Mouse (Mus musculus) forebrain, embryonic 13.5 days (tissue): ENCODE data around the gene Tsks. TPM values are rescaled to one million over a fixed set of nuclear protein-coding genes. Genes with fewer than 3 reads are reported as not detected.
A peak's percentile ranks its signal among the peaks of the same experiment; 100 is the strongest.

Experiments
- ATAC-seq: fragments of 200-750 bp; cut with Nextera tagmentation; 2 replicates; pipeline ENCODE4 v1.8.0; 2017
- H3K27ac ChIP-seq: fragments of 300-500 bp; sonication (generic); 2 replicates; pipeline ENCODE4 v1.5.1; 2015; ENCODE audit warnings: inconsistent platforms, mild to moderate bottlenecking, moderate library complexity
- H3K27me3 ChIP-seq: fragments of 300-500 bp; sonication (generic); 2 replicates; pipeline ENCODE4 v1.6.1; 2015; ENCODE audit warnings: mild to moderate bottlenecking, inconsistent platforms
- H3K36me3 ChIP-seq: fragments of 300-500 bp; sonication (generic); 2 replicates; pipeline ENCODE4 v1.6.1; 2015; ENCODE audit warnings: mild to moderate bottlenecking, inconsistent platforms; ENCODE audit not compliant: poor library complexity, severe bottlenecking
- H3K4me1 ChIP-seq: fragments of 300-500 bp; sonication (generic); 2 replicates; pipeline ENCODE4 v1.6.1; 2015; ENCODE audit warnings: inconsistent platforms
- H3K4me2 ChIP-seq: fragments of 300-500 bp; sonication (generic); 2 replicates; pipeline ENCODE4 v1.6.1; 2015; ENCODE audit warnings: inconsistent platforms, mild to moderate bottlenecking, moderate library complexity
- H3K4me3 ChIP-seq: fragments of 300-500 bp; sonication (generic); 2 replicates; pipeline ENCODE4 v1.5.1; 2015; ENCODE audit warnings: mild to moderate bottlenecking, inconsistent platforms
- H3K9ac ChIP-seq: fragments of 300-500 bp; sonication (generic); 2 replicates; pipeline ENCODE4 v1.6.1; 2015; ENCODE audit warnings: mild to moderate bottlenecking, inconsistent platforms
- H3K9me3 ChIP-seq: fragments of 300-500 bp; sonication (generic); replicated peaks from 2 replicates; pipeline ENCODE4 v1.6.1; 2016; ENCODE audit warnings: inconsistent platforms
- WGBS: fragments of 180-500 bp; shearing (Covaris S2); methylation state at CpG from one replicate; pipeline ENCODE4 v1.1.7; 2015; 5-methylcytosine and 5-hydroxymethylcytosine counted together
- polyA plus RNA-seq: library from polyadenylated mRNA; unstranded; fragments of >200 nt; fragmentation: Nextera tagmentation; extraction: Ambion mirVana; gene quantifications from 2 replicates; pipeline ENCODE4 v1.2.1, GENCODE M21; 2015

Gene Tsks
- polyA plus RNA-seq, 1 experiment from 2014 or later: not detected

DNA sequence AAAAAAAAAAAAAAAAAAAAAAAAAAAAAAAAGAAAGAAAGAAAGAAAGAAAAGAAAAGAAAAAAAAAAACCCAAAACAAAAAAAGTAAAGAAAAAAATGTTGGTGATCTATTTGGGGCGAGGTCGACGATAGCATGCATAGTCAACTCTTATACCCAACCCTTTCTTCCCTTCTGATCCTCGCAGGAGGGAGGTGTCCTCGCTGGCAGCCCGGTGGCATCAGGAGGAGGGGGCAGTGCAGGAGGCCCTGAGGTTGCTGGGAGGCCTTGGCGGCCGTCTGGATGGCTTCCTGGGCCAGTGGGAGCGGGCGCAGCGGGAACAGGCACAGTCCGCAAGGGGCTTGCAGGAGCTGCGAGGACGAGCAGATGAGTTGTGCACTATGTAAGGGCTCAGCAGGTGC, 10.6 kb downstream of the Tsks start:
- Histone ChIP-seq H3K9ac (no peak overlapping the region), H3K4me3 (no peak overlapping the region), H3K27ac (no peak overlapping the region; the same call in 1 of the 2 replicates), H3K27me3 (peaks cover 38% of the 10 kb centered on the region), H3K4me2 (no peak overlapping the region), H3K9me3 (no peaks in the 10 kb centered on the region), H3K36me3 (no peaks in the 10 kb centered on the region), H3K4me1 (peaks cover 16% of the 10 kb centered on the region)
- no peak for ATAC-seq
- 56% methylated on average over 14 of the region's 14 CpGs for WGBS

DNA sequence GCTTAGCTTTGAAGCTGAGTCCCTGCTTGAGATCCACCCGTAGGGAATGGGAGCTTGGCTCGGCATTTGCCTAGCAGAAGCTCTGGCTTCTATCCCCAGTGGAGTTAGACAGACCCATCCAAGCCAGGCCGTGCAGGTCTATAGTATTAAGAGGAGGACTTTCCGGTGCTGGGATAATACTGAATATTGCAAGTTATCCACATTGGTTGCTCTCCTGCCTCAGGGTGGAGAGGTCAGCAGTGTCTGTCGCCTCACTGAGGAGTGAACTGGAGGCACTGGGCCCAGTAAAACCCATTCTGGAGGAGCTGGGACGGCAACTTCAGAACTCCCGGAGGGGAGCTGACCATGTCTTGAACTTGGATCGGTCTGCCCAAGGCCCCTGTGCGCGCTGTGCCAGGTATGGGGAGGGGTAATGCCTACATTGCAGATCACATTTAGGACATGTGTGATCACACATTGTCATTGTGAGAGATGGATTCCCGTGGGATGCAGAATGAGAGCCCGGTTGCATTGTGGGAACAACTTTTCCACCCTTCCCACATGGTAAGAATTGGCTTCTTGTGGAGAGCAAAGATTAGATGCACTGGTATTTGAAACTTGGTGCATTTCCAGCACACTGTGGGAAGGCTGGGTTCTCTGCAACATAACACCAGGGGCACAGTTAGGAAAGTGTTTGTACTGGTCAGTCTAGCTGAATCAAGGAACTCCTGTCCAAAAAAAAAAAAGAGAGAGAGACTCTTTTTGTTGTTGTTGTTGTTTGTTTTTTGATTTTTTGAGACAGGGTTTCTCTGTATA, 11.3 kb downstream of the Tsks start:
- Histone ChIP-seq H3K4me3 (no peak overlapping the region), H3K4me2 (no peak overlapping the region), H3K27me3 (peaks cover 35% of the 10 kb centered on the region), H3K4me1 (peaks cover 16% of the 10 kb centered on the region), H3K36me3 (peaks cover 7% of the 10 kb centered on the region), H3K27ac (no peak overlapping the region; the same call in 1 of the 2 replicates), H3K9ac (no peak overlapping the region), H3K9me3 (no peaks in the 10 kb centered on the region)
- 83% methylated on average over 12 of the region's 12 CpGs for WGBS
- ATAC-seq: no peak

DNA sequence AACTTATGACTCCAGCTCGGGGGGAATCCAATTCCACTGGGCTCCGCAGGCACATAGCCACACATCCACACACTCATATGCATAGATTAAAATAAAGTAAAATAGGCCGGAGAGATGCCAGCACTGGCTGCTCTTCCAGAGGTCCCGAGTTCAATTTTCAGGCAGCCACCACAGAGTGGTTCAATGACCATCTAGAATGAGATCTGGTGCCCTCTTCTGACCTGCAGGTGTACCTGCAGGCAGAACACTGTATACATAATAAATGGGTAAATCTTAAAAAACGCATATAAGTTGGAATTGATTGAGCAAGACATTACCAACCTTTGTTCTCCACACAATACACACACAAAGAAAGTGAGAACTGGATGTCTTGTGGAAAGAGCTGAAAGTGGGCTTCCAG, 12.6 kb downstream of the Tsks start:
- no peaks in the 10 kb centered on the region for H3K9me3 ChIP-seq
- H3K4me3 ChIP-seq: no peak overlapping the region
- peaks cover 16% of the 10 kb centered on the region for H3K4me1 ChIP-seq
- peaks cover 19% of the 10 kb centered on the region for H3K36me3 ChIP-seq
- no peak overlapping the region for H3K4me2 ChIP-seq
- H3K27ac ChIP-seq: no peak overlapping the region
- H3K27me3 ChIP-seq: peaks cover 22% of the 10 kb centered on the region
- no peak overlapping the region for H3K9ac ChIP-seq
- WGBS: 52% methylated on average over 5 of the region's 5 CpGs
- ATAC-seq: no peak

DNA sequence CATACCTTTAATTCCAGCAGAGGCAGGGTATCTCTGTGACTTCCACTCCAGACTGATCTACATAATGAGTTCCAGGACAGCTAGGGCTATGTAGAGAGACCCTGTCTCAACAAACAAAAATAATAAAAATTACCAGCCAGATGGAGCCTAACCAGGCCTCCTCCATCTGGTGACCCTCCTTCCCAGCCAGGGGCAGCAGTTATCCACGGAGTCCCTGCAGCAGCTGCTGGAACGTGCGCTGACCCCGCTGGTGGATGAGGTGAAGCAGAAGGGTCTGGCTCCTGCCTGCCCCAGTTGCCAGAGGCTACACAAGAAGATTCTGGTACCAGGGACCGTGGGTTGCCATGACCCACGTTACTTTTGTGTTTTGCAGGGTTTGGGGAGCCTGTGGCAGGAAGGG, 13.3 kb downstream of the Tsks start:
- Histone ChIP-seq H3K27me3 (peaks cover 16% of the 10 kb centered on the region), H3K4me2 (no peak overlapping the region), H3K9me3 (no peaks in the 10 kb centered on the region), H3K9ac (no peak overlapping the region), H3K36me3 (peaks cover 25% of the 10 kb centered on the region), H3K4me1 (peaks cover 16% of the 10 kb centered on the region), H3K4me3 (no peak overlapping the region), H3K27ac (no peak overlapping the region)
- WGBS: 62% methylated on average over 6 of the region's 6 CpGs
- ATAC-seq: no peak

DNA sequence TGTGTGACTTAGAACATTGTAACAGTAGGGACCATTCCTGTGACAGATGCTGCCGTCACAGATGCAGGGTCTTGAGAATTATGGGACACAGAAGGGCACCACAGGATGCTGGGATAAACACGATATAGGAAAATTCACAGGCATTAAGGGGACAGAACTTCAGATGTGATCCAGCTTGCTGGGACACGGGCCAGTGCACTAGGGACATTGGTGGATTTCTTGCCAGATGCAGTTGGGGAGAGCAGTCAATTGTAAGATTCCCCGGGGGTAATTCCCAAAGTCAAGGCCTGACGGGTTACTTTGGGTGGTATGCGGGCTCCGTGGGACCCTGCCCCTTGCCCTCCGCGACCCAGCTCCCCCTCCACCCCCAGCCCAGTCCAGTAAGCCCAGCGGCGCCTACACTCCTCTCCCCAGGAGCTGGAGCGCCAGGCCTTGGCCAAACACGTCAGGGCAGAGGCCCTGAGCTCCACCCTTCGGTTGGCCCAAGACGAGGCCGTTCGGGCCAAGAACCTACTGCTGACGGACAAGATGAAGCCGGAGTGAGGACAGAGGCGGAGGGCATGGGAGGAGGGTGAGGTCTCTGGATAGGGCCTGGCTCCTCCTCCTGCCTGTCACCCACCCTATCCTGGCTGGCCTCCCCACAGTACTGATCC, 14.3 kb downstream of the Tsks start:
- H3K36me3 ChIP-seq: peaks cover 35% of the 10 kb centered on the region
- 82% methylated on average over 20 of the region's 20 CpGs for WGBS
- H3K27me3 ChIP-seq: peaks cover 5% of the 10 kb centered on the region
- no peak for ATAC-seq
- no peaks in the 10 kb centered on the region for H3K9me3 ChIP-seq
- no peak overlapping the region for H3K4me2 ChIP-seq
- H3K27ac ChIP-seq: no peak overlapping the region
- H3K4me3 ChIP-seq: no peak overlapping the region
- H3K4me1 ChIP-seq: peaks cover 8% of the 10 kb centered on the region
- H3K9ac ChIP-seq: peak overlapping the region; percentile 30; the same call in 1 of the 2 replicates

DNA sequence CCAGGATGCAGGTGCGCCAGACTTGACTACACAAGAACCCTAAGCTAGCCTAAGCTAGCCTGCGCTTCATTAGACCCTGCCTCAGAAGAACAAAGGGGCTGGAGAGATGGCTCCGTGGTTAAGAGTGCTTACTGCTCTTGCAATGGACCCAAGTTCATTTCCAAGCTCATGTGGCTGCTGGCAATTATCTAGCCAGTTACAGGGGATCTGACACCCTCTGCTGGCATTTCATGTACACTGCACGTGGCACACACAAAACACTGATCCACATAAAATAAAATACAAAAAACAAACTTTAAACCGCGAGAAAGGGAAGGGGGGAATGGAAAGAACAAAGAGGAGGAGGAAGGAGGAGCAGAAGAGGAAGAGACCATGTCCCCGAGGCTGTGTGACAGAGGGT, 15.2 kb downstream of the Tsks start:
- WGBS: 51% methylated on average over 7 of the region's 7 CpGs
- ATAC-seq: no peak
- no peak overlapping the region for H3K4me3 ChIP-seq

DNA sequence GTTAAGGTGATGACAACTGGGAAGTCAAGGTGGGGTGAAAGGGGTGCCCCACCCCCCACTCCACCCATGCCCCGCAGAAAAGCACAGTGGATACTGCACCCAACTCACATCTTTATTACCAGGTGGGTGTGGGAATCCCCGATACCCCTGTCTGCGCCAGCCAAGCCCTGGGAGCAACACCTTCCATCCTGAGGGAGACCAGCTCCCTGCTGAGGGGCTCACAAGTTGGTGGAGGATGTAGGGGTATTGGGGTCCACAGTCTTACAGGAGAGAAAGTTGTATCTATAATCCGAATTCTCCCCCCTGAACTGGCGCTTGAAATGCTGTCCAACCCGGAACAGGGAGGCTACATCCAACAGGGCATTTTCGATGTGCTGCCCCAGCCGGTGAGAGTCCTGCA, 16.3 kb downstream of the Tsks start:
- no peak overlapping the region for H3K4me3 ChIP-seq
- no peak for ATAC-seq
- H3K9me3 ChIP-seq: no peaks in the 10 kb centered on the region
- no peak overlapping the region for H3K9ac ChIP-seq
- WGBS: 92% methylated on average over 8 of the region's 8 CpGs
- H3K4me2 ChIP-seq: no peak overlapping the region
- H3K36me3 ChIP-seq: peaks cover 53% of the 10 kb centered on the region
- no peaks in the 10 kb centered on the region for H3K27me3 ChIP-seq
- H3K4me1 ChIP-seq: no peaks in the 10 kb centered on the region
- no peak overlapping the region for H3K27ac ChIP-seq

More for the DNA sequence above, 15.2 kb downstream of the Tsks start:
- Histone ChIP-seq H3K9ac (no peak overlapping the region), H3K27ac (no peak overlapping the region), H3K27me3 (no peaks in the 10 kb centered on the region), H3K36me3 (peaks cover 44% of the 10 kb centered on the region), H3K4me2 (no peak overlapping the region), H3K9me3 (no peaks in the 10 kb centered on the region), H3K4me1 (no peaks in the 10 kb centered on the region)

DNA sequence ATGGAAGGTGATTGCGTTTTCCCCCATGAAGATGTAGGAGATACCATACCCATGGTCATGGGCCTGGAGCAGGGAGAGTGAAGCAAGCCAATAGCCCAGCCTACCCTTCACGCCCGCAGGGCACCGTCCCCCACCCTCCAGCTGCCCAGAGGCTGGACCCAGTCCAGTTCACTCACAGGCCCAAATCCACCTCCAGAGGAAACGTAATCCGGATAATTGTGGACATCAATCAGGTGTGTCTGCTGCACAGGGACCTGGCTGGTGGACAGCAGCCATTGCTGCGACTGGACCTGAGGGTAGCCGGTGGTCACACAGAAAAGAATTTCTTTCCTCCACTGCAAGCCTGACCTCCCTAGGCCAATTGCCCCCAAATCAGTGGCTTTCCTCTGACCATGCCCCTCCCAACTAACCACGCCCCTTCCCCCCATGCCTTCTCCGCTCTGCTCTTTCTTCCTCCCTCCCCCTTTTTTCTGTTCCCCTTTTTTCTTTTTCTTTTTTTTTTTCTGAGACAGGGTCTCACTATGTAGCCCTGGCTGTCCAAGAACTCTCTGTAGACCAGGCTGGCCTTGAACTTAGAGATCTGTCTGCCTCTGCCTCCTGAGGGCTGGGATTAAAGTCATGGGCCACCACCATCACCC, 17.0 kb downstream of the Tsks start:
- no peaks in the 10 kb centered on the region for H3K4me1 ChIP-seq
- H3K4me3 ChIP-seq: no peak overlapping the region
- whole genome bisulfite sequencing: 90% methylated on average over 10 of the region's 10 CpGs
- no peak overlapping the region for H3K9ac ChIP-seq
- ATAC-seq: no peak
- H3K27ac ChIP-seq: no peak overlapping the region
- H3K36me3 ChIP-seq: peaks cover 59% of the 10 kb centered on the region
- no peak overlapping the region for H3K4me2 ChIP-seq
- H3K9me3 ChIP-seq: no peaks in the 10 kb centered on the region
- H3K27me3 ChIP-seq: no peaks in the 10 kb centered on the region

DNA sequence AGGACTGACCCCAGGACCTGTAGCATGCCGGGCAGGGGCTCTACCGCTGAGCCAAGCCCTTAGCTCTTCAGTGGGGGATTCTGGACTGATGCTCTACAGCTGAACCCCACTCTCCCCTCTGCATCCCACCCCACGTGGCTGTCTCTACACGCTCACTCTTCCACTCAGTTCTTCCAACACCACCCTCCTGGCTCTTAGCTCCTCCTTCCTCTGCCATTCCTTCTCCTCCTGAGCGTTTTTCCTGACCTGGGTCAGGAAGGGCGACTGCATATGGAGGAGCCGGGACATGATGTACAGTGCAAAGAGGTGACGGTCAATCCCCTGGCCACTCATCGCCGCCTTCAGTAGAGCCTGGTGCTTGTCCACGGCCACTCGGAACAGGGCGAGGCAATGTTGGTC, 17.5 kb downstream of the Tsks start:
- H3K9me3 ChIP-seq: no peaks in the 10 kb centered on the region
- no peak overlapping the region for H3K4me2 ChIP-seq
- H3K4me3 ChIP-seq: no peak overlapping the region
- H3K36me3 ChIP-seq: peaks cover 64% of the 10 kb centered on the region
- H3K27ac ChIP-seq: no peak overlapping the region
- H3K4me1 ChIP-seq: no peaks in the 10 kb centered on the region
- H3K9ac ChIP-seq: no peak overlapping the region
- ATAC-seq: no peak
- H3K27me3 ChIP-seq: no peaks in the 10 kb centered on the region
- 93% methylated on average over 13 of the region's 13 CpGs for WGBS

DNA sequence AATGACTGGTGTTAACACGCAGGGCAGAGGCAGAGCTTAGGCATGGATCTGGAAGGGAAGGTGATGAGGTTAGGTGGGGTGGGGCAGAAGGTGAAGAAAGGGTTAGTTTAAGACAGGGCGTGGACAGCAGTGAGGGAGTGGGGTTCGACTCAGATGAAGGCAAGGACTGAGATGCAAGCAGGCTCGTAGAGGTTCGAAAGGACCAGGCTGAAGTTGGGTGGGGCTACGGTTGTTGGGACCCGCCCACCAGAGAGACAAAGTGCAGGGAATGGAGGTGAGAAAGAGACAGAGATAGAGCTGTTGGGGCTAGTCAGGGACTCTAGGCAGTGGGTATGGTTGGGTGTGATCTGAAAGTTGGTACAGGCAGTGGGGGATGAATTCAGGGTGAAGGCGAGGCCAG, 19.3 kb downstream of the Tsks start:
- Histone ChIP-seq H3K36me3 (peaks cover 80% of the 10 kb centered on the region), H3K9me3 (no peaks in the 10 kb centered on the region), H3K4me2 (no peak overlapping the region), H3K27me3 (no peaks in the 10 kb centered on the region), H3K4me3 (no peak overlapping the region), H3K27ac (no peak overlapping the region), H3K9ac (no peak overlapping the region), H3K4me1 (no peaks in the 10 kb centered on the region)
- WGBS: 84% methylated on average over 8 of the region's 8 CpGs
- no peak for ATAC-seq

DNA sequence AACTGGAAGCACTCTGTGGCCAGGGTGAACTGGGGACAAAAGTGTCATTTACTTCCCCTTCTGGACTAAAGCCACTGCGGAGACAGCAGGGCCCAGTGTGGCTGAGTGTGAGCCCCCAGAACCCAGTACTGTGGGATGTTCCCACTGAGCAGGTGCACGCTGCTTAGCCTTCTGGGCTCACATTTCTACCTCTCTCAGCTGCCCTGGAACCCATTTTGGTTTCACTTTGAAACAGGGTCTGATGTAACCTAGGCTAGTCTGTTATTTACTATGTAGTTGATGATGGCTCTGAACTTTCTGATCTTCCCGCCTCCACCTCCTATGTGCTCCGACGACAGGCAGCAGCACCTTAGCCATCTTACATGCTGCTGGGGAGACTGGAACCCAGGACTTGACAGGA, 19.8 kb downstream of the Tsks start:
- no peak overlapping the region for H3K4me2 ChIP-seq
- ATAC-seq: no peak
- no peaks in the 10 kb centered on the region for H3K27me3 ChIP-seq
- no peaks in the 10 kb centered on the region for H3K4me1 ChIP-seq
- H3K4me3 ChIP-seq: no peak overlapping the region
- H3K9ac ChIP-seq: no peak overlapping the region
- H3K9me3 ChIP-seq: no peaks in the 10 kb centered on the region
- WGBS: 90% methylated on average over 5 of the region's 5 CpGs
- no peak overlapping the region for H3K27ac ChIP-seq
- peaks cover 85% of the 10 kb centered on the region for H3K36me3 ChIP-seq

DNA sequence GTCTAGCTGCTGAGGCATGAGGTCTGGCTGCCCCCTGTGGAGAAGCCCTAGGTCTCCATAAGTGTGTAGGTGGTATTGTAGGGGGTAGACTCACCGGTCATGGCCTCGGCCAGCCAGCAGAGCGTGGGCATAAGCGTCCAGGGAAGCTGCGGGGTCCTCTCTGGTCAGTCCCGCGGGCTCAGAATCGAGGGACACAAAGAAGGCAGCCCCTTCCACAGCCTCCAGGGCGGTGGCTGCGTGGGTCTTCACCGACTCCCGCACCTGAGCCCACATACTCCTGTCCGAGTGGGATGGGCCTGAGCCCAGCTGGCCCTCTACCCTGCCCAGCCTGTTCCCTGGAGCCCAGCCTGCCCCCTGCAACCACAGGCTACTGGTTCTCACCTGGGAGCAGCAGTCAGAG, 22.0 kb downstream of the Tsks start:
- ATAC-seq: no peak
- Histone ChIP-seq H3K36me3 (peaks cover 77% of the 10 kb centered on the region), H3K27me3 (no peaks in the 10 kb centered on the region), H3K4me2 (no peak overlapping the region), H3K9ac (no peak overlapping the region), H3K27ac (no peak overlapping the region), H3K4me1 (no peaks in the 10 kb centered on the region), H3K4me3 (no peak overlapping the region), H3K9me3 (no peaks in the 10 kb centered on the region)
- WGBS: over 99% methylated on average over 13 of the region's 13 CpGs
